Mouse (Mus musculus) neural tube, embryonic 14.5 days (tissue): Measurements from ENCODE around the gene Mitf. TPM values are rescaled to one million over a fixed set of nuclear protein-coding genes. Genes with fewer than 3 reads are reported as not detected.

ENCODE experiments used
- polyA plus RNA-seq: library from polyadenylated mRNA; unstranded; fragments of >200 nt; fragmentation: Nextera tagmentation; extraction: Ambion mirVana; gene quantifications from 2 replicates; pipeline ENCODE4 v1.2.1, GENCODE M21; 2014

Gene Mitf
- polyA plus RNA-seq, 1 experiment from 2014 or later, result 1.6 TPM

Other genes with a start within 250 kb of the Mitf start
- gene Frmd4b, start 189.5 kb upstream of the Mitf start, polyA plus RNA-seq, result 26.8 and 31.2 TPM in 2 replicates